Mouse (Mus musculus): ENCODE measurements around the gene Rfng. TPM values are rescaled to one million over a fixed set of nuclear protein-coding genes. Genes with fewer than 3 reads are reported as not detected.

The Rfng gene
- 10 to 100 TPM; 16.4 to 16.7 TPM for total RNA-seq (2023)

GRCm38 (mm10) chr11:120784064-120784791, at the start of gene Rfng, which contains the start of gene Gps1:
Rfng (minus strand) TSS chr11:120784207.
Gps1 (plus strand) TSS chr11:120784272.

DNA sequence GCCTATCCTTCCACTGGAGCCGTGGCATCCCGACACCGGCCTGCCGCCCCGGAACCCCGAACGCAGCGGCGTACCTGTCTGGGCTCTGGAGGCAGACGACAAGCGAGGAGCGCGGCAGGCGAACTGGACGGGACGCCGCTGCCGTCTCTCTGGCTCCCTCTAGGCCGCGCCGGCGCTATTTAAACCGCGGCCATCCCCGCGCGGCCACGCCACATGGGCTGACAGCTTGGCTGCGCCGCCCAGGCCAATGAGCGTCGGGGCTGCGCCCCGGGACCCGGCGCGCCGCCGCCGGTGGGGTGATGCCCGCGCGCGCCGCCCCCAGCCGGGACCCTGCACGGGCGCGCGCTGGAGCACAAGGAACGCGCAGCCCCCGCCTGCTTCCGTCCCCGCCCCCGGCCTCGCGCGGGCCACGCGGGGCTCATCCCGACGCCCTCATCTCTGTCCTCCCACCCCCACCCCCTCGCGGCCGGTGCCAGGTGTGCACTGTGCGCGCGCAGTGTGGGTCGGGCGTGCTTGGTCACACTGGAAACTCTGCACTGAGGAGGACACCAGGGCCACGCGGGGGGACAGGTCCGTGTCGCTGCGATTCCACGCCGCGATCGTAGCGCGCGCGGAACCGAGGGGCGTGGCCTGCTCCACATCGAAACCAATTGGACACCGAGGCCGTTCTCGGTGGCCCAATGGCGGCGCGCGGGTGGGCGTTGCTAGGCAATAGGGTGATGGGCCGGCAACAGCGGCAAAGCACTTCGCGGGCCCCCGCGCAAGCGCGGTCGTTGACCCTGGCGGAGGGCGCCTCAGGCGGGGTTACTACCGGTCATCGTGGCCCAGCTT, 40.2 kb upstream of the Rfng start, which contains the start of gene Fasn:
Gene Fasn (minus strand): TSS at position 592 of the 831 bp plus-strand sequence.

GRCm38 (mm10) chr11:120795756-120796613, 12.0 kb upstream of the Rfng start, which contains the start of gene Dus1l:
Dus1l (minus strand) TSS chr11:120796403.

GRCm38 (mm10) chr11:120762672-120763041, 21.4 kb downstream of the Rfng start, which contains the start of gene Hmga1b:
Hmga1b (plus strand) TSS chr11:120762794.

DNA sequence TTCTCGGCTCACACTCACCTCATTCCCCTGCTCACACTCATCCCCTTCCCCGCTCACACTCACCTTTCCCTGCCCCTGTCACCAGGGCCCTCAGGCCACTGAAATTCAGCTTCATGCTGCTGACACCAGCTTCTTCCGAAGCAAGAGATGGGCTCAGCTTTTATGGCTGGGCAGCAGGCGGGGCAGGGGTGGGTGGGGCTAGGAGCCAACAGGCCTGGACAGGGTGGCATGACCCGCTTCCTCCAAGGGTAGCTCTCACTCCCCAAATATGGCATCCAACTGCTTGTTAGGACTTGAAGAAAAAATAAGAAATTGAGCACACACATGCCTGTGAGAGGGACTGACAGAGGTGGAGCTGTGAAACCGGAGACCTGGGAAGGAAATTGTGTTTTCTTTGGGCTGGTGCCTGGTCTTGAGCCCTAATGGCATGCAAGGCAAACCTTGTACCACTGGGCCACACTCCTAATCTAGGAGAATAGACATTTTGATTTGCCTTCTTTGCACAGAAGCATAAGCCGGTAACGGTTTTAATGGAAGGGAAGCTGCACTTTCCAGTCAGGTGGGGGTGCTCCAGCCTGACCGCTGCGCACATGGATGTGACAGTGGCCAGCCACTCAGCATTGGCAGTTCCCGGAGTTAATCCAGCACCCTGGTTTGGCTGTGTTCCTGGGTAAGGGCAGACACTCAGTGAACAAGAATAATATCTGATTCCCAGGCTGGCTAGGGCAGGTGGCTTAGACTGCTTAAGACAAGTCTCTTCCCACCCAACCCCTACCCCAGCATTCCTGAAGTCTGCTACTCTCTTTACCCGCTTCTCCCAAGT, 51.9 kb downstream of the Rfng start, which contains the start of gene Cbr2:
Gene Cbr2 (minus strand): TSS at position 257 of the 823 bp plus-strand sequence.

Other genes starting within 250 kb of the Rfng start
- gene Mcrip1, start 234.5 kb downstream of the Rfng start, total RNA-seq (2023) = 10 to 100 TPM; 41.4 to 41.6 TPM
- not detected for gene Ppp1r27, start 233.1 kb downstream of the Rfng start, total RNA-seq (2023)
- 100 to 1,000 TPM; 159 to 168 TPM for gene P4hb, start 211.0 kb downstream of the Rfng start, total RNA-seq (2023)
- 100 to 1,000 TPM; 410 to 436 TPM for gene Arhgdia, start 202.6 kb downstream of the Rfng start, total RNA-seq (2023)
- gene Alyref, start 185.8 kb downstream of the Rfng start, total RNA-seq (2023) = 100 to 1,000 TPM; 112 to 138 TPM
- gene Anapc11, start 185.8 kb downstream of the Rfng start, total RNA-seq (2023) = 10 to 100 TPM; 80.1 to 83.9 TPM
- gene Npb, start 175.7 kb downstream of the Rfng start, total RNA-seq (2023) = 1 to 10 TPM; 2.4 to 4.5 TPM
- 100 to 1,000 TPM; 131 to 143 TPM for gene Pcyt2, start 166.3 kb downstream of the Rfng start, total RNA-seq (2023)
- gene Sirt7, start 159.0 kb downstream of the Rfng start, total RNA-seq (2023) = 100 to 1,000 TPM; 132 to 138 TPM
- gene Mafg, start 150.6 kb downstream of the Rfng start, total RNA-seq (2023) = 10 to 100 TPM; 26.8 to 34.7 TPM
- 1 to 10 TPM; 1.8 to 2.8 TPM for gene Pycr1, start 140.4 kb downstream of the Rfng start, total RNA-seq (2023)
- not detected for gene Myadml2, start 136.0 kb downstream of the Rfng start, total RNA-seq (2023)
- not detected for gene Notum, start 123.0 kb downstream of the Rfng start, total RNA-seq (2023)
- gene Aspscr1, start 111.2 kb downstream of the Rfng start, total RNA-seq (2023) = 100 to 1,000 TPM; 100 to 106 TPM
- 10 to 100 TPM; 32.7 to 35.1 TPM for gene Cenpx, start 70.5 kb downstream of the Rfng start, total RNA-seq (2023)
- gene Lrrc45, start 70.3 kb downstream of the Rfng start, total RNA-seq (2023) = 10 to 100 TPM; 32.4 to 37.7 TPM
- 1 to 10 TPM in 1 of 2 experiments, not detected in 1; 1.4 TPM for gene Rac3, start 62.7 kb downstream of the Rfng start, total RNA-seq (2023)
- gene Dcxr, start 56.9 kb downstream of the Rfng start, total RNA-seq (2023) = under 1 TPM in 1 of 2 experiments, not detected in 1; 0.89 TPM
- not detected for gene Cbr2, start 52.1 kb downstream of the Rfng start, total RNA-seq (2023)
- 10 to 100 TPM; 25.4 to 31.0 TPM for gene Hmga1b, start 21.4 kb downstream of the Rfng start, total RNA-seq (2023)
- 10 to 100 TPM; 73.1 to 93.6 TPM for gene Gps1, start 65 bp upstream of the Rfng start, total RNA-seq (2023)
- 10 to 100 TPM; 53.5 to 62.9 TPM for gene Dus1l, start 12.2 kb upstream of the Rfng start, total RNA-seq (2023)
- 100 to 1,000 TPM; 154 to 171 TPM for gene Fasn, start 40.3 kb upstream of the Rfng start, total RNA-seq (2023)
- gene Ccdc57, start 148.7 kb upstream of the Rfng start, total RNA-seq (2023) = under 1 TPM; 0.39 to 0.84 TPM
- 1 to 10 TPM; 1.9 to 7.6 TPM for gene Slc16a3, start 164.3 kb upstream of the Rfng start, total RNA-seq (2023)
- gene Csnk1d, start 207.1 kb upstream of the Rfng start, total RNA-seq (2023) = 100 to 1,000 TPM; 162 to 175 TPM